Mouse (Mus musculus): Measurements from ENCODE around the gene Gas2l1. TPM values are rescaled to one million over a fixed set of nuclear protein-coding genes. Genes with fewer than 3 reads are reported as not detected.
A peak's percentile ranks its signal among the peaks of the same experiment; 100 is the strongest.

The Gas2l1 gene
- polyA plus RNA-seq, 1 experiment from 2014 or later, result 21.5 TPM

DNA sequence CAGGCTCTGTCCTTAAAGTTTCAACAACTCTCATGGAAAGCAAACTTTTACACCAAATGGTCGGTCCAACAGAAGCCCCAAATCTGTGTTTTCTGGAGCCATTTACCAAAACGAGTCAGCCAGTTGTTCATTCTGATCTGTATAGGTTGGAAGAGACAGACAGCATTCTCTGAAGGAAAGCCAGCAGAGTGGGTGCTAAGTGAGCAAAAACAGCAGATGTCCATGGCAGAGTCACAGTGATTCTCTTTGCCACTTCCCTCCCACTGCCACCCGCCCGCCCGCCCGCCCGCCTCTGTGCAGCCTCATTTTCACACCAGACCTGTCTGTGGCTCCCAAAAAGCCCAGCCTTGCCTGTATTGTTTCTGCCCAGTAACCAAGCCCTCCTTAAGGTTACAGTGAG lies 36.9 kb downstream of the Gas2l1 start:
- no peaks in the 10 kb centered on the region for H3K27me3 ChIP-seq
- H3K4me3 ChIP-seq, result no peak overlapping the region
- no peak overlapping the region for H3K27ac ChIP-seq (replicated peaks)
- no peaks in the 10 kb centered on the region for H3K4me1 ChIP-seq
- WGBS, result 90% methylated on average over 7 of the region's 7 CpGs
- no peak overlapping the region for H3K9ac ChIP-seq (replicated peaks)
- ATAC-seq (replicated peaks), result no peak
- peaks cover 80% of the 10 kb centered on the region for H3K36me3 ChIP-seq
- no peak overlapping the region for H3K4me2 ChIP-seq (replicated peaks)
- H3K9me3 ChIP-seq, result no peaks in the 10 kb centered on the region

DNA sequence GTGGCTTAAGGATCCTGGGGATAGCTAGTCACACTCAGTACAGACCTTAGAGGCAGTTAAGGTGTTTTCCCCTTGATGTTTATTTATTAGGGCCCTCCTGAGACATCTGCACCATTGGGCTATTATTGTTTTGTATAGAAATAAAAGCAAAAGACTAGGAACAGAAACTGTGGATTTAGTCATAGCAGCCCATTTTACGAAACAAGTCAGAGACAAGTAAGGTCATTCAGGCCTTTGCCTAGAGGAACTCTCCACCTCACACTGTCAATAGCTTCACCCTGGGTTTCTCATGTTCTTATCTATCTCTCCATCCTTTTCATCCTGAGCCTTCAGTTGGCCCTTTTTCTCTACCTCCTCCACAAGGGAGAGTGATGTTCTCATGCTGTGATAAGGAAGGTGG lies 40.0 kb downstream of the Gas2l1 start:
- no peaks in the 10 kb centered on the region for H3K9me3 ChIP-seq
- no peak overlapping the region for H3K4me2 ChIP-seq (replicated peaks)
- no peaks in the 10 kb centered on the region for H3K27me3 ChIP-seq
- H3K36me3 ChIP-seq, result peaks cover 64% of the 10 kb centered on the region
- H3K4me3 ChIP-seq, result no peak overlapping the region
- no peaks in the 10 kb centered on the region for H3K4me1 ChIP-seq
- no peak for ATAC-seq (replicated peaks)
- H3K27ac ChIP-seq (replicated peaks), result no peak overlapping the region
- 92% methylated on average over 1 of the region's 1 CpGs for WGBS
- no peak overlapping the region for H3K9ac ChIP-seq (replicated peaks)

DNA sequence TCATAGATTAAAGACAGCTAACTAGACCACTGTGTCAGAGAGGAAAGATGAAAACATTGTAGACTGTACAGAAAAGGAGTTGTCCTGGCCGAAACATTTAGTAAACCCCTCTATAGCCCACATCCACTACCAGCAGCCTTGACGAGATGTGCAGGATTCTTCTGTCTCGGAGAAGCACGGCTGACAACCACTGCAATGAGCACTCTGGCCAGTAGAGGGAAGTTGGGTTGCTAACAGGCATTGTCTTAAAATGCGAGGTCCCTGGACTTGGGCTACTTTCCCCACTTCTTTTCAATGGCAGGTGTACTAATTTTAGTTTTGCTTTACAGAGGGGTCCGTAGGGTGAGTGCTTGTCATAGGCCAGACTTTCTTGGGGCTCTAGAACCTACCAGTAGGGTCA lies 47.6 kb downstream of the Gas2l1 start:
- Histone ChIP-seq H3K9ac (replicated peaks) (no peak overlapping the region), H3K4me1 (no peaks in the 10 kb centered on the region), H3K36me3 (peaks cover 71% of the 10 kb centered on the region), H3K27me3 (no peaks in the 10 kb centered on the region), H3K4me2 (replicated peaks) (no peak overlapping the region), H3K9me3 (no peaks in the 10 kb centered on the region), H3K4me3 (no peak overlapping the region), H3K27ac (replicated peaks) (no peak overlapping the region)
- ATAC-seq (replicated peaks), result no peak
- WGBS, result 71% methylated on average over 6 of the region's 6 CpGs

DNA sequence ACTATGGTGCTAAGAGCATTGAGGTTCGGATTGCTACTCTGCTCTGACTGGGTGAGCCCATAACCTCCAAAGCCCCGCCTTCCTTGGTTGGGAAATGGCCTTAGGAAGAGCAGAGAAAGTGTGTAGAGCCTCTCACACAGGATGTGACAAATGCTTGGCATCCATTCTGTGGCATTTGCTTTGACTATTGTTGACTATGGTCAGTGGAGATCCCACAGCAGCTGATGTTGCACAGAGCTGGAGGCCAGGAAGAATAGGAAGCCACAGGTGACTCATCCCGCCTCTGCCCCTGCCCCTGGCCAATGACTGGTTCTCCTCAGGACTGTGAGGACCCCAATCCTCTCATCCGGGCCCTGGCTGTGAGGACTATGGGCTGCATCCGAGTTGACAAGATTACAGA lies 48.8 kb downstream of the Gas2l1 start:
- H3K4me2 ChIP-seq (replicated peaks), result no peak overlapping the region
- H3K9ac ChIP-seq (replicated peaks), result no peak overlapping the region
- H3K4me1 ChIP-seq, result no peaks in the 10 kb centered on the region
- peaks cover 69% of the 10 kb centered on the region for H3K36me3 ChIP-seq
- no peak for ATAC-seq (replicated peaks)
- H3K9me3 ChIP-seq, result no peaks in the 10 kb centered on the region
- WGBS, result 93% methylated on average over 5 of the region's 5 CpGs
- no peak overlapping the region for H3K4me3 ChIP-seq
- no peak overlapping the region for H3K27ac ChIP-seq (replicated peaks)
- no peaks in the 10 kb centered on the region for H3K27me3 ChIP-seq

DNA sequence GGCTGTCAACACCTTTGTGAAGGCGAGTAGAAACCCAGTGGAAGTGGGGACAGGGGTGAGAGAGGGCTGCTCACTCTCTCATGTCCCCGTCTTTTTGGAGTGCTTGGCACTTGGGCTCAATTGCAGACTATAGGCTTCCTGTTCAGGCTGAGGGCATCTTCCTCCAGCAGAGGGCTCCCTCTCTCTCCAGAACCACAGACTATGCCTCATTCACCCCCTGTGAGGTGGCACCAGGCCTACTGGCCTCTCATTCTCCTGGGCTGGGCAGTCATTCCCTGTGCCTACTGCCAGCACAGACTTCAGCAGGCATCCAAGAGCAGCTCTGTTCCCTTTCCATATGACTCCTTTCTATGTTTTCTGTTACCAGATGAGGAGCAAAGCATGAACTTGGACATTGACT lies 49.4 kb downstream of the Gas2l1 start:
- no peaks in the 10 kb centered on the region for H3K27me3 ChIP-seq
- no peaks in the 10 kb centered on the region for H3K4me1 ChIP-seq
- H3K27ac ChIP-seq (replicated peaks), result no peak overlapping the region
- 50% methylated on average over 2 of the region's 2 CpGs for WGBS
- ATAC-seq (replicated peaks), result 0 out of 2 replicates have a peak, but pooled peaks have one; percentile 29
- no peaks in the 10 kb centered on the region for H3K9me3 ChIP-seq
- H3K4me2 ChIP-seq (replicated peaks), result no peak overlapping the region
- no peak overlapping the region for H3K4me3 ChIP-seq
- H3K36me3 ChIP-seq, result peaks cover 69% of the 10 kb centered on the region
- no peak overlapping the region for H3K9ac ChIP-seq (replicated peaks)

DNA sequence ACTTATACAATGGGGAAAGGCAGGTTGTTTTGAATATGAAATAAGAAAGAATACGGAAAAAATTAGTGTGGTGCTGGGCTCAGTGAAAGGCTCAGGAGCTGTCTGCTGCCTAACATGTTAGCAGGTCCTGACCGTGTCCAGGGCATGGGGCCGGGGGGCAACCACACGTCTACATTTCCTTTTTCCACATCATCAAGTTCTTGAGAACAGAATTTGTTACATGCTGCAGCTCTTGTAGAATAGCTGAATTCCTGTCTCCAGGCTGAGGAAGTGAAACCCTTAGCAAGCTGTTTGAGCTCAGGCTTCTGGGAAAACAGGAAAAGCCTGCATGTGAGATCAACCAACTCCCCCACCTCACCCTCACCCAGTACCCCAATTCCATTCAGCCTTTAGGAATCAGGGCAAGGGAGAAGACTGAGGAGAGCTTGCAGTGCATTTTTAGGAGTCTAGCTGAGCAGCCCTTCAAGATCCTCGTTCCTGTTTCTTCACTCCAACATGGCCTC lies 52.9 kb downstream of the Gas2l1 start:
- H3K4me2 ChIP-seq (replicated peaks), result no peak overlapping the region
- no peak overlapping the region for H3K4me3 ChIP-seq
- no peaks in the 10 kb centered on the region for H3K27me3 ChIP-seq
- H3K36me3 ChIP-seq, result peaks cover 45% of the 10 kb centered on the region
- ATAC-seq (replicated peaks), result no peak
- no peaks in the 10 kb centered on the region for H3K9me3 ChIP-seq
- H3K4me1 ChIP-seq, result no peaks in the 10 kb centered on the region
- H3K9ac ChIP-seq (replicated peaks), result no peak overlapping the region
- WGBS, result 91% methylated on average over 5 of the region's 5 CpGs
- no peak overlapping the region for H3K27ac ChIP-seq (replicated peaks)

DNA sequence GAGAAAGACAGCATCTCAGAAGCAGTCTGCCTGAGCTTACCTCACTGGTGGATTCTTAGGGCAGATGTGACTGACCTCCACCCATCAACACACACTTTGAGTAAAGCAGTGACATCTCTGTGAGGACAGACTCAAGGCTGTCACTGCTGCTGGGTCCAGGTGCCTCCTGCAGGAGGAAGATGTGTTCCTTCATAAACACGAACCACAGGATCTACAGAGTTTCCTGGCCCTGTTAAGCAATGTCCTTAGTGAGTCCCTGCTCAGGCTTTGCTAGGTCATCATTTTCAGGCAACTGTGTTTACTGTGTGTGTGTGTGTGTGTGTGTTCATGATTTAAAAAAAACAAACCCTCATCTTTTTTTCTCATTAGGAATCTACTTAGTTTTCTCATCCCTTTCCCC lies 53.6 kb downstream of the Gas2l1 start:
- no peak for ATAC-seq (replicated peaks)
- WGBS, result 92% methylated on average over 1 of the region's 1 CpGs

DNA sequence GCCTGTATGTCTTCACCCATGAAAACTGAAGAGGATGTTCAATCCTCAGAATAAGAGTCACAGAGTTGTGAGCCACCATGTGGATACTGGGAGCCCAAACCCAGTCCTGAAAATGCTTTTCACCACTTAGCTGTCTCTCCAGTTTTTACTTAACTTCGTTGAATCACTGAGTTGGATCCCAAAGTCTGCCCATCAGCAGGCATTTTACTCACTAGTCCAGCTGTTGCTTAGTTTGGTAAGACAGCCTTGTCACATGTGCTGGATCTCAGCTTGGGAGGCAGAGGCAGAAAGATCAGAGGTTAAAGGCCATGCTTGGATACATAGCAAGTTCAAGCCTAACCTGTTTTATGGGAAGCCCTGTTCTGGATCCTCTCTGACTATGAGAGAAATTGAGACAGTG lies 54.9 kb downstream of the Gas2l1 start:
- Histone ChIP-seq H3K36me3 (peaks cover 28% of the 10 kb centered on the region), H3K4me3 (no peak overlapping the region), H3K27me3 (no peaks in the 10 kb centered on the region), H3K4me2 (replicated peaks) (no peak overlapping the region), H3K27ac (replicated peaks) (no peak overlapping the region), H3K9ac (replicated peaks) (no peak overlapping the region), H3K4me1 (no peaks in the 10 kb centered on the region), H3K9me3 (no peaks in the 10 kb centered on the region)
- WGBS, result 88% methylated on average over 1 of the region's 1 CpGs
- no peak for ATAC-seq (replicated peaks)

More for the DNA sequence above, 53.6 kb downstream of the Gas2l1 start:
- Histone ChIP-seq H3K4me2 (replicated peaks) (no peak overlapping the region), H3K9ac (replicated peaks) (no peak overlapping the region), H3K4me3 (no peak overlapping the region), H3K9me3 (no peaks in the 10 kb centered on the region), H3K27ac (replicated peaks) (no peak overlapping the region), H3K36me3 (peaks cover 37% of the 10 kb centered on the region), H3K27me3 (no peaks in the 10 kb centered on the region), H3K4me1 (no peaks in the 10 kb centered on the region)

DNA sequence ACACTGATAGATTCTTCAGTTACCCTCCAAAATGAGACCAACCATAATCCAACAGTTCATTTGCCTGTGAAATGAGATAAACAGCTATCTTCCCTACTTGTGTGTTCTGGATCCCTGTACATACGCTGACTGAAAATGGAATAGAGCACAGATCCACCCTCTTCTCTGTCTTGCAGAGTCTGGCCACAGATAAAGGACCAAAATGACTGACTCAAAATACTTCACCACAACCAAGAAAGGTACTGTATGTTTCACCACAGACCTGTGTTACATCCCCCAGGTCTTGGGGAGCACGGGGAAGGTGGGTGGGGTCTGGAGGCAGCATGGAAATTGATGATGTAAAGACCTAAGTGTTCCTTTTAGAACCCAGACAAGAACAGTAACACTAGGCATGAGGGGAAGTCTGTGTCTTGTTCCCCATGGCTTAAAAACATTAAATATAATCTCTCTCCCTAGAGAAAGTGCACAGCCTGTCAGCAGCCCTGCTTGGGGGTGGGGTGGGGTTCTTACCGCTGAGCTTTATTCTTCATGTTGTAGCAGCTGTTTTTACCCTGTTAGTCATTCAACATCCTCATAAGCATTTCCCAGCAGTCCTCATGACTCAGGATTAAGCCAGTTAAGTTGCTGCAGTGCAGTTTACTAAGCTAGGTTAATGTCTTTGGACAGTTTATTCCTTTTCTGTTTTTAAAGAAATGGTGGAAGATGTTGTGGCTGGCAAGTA lies 55.6 kb downstream of the Gas2l1 start:
- ATAC-seq (replicated peaks), result no peak
- 92% methylated on average over 3 of the region's 3 CpGs for WGBS

DNA sequence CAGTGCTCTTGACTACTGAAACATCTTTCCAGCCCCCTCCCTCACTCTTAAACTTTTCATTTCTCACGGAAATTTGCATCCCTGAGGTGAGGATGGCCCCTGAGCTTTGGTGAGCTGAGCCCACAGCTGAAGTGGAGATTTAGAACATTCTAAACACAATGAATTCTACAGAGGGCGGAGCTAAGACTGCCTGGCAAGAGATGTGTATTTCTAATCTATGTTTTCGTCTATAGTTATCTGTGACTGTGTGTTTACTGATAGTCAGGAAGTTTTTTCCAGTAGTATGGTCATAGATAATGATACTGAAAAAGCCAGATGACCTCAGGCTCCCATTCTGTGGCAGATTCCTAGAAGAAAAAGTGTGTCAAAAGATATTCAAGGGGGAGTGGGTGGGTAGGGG lies 56.3 kb downstream of the Gas2l1 start:
- Histone ChIP-seq H3K9me3 (no peaks in the 10 kb centered on the region), H3K27ac (replicated peaks) (no peak overlapping the region), H3K4me3 (no peak overlapping the region), H3K4me1 (no peaks in the 10 kb centered on the region), H3K4me2 (replicated peaks) (no peak overlapping the region), H3K27me3 (no peaks in the 10 kb centered on the region), H3K9ac (replicated peaks) (no peak overlapping the region), H3K36me3 (peaks cover 18% of the 10 kb centered on the region)
- WGBS, result 87% methylated on average over 3 of the region's 3 CpGs
- no peak for ATAC-seq (replicated peaks)

More for the DNA sequence above, 55.6 kb downstream of the Gas2l1 start:
- Histone ChIP-seq H3K4me2 (replicated peaks) (no peak overlapping the region), H3K4me3 (no peak overlapping the region), H3K9me3 (no peaks in the 10 kb centered on the region), H3K36me3 (peaks cover 23% of the 10 kb centered on the region), H3K9ac (replicated peaks) (no peak overlapping the region), H3K27me3 (no peaks in the 10 kb centered on the region), H3K27ac (replicated peaks) (no peak overlapping the region), H3K4me1 (no peaks in the 10 kb centered on the region)

DNA sequence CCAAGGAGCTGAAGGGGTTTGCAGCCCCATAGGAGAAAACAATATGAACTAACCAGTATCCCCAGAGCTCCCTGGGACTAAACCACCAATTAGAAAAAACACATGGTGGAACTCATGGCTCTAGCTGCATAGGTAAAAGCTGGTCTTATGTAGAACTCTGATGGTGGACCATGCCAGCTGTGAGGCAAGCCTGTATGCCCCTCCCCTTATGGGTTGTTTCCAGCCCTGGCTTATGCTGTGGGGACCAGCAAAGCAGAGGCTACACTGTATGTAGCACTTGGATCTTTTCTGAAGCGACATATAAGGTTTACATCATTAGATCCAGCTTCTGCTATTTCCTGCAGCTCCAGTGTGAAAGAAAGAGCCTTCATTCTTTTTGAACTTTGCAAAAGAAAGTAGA lies 57.9 kb downstream of the Gas2l1 start:
- H3K4me2 ChIP-seq (replicated peaks), result no peak overlapping the region
- H3K4me1 ChIP-seq, result no peaks in the 10 kb centered on the region
- no peak overlapping the region for H3K9ac ChIP-seq (replicated peaks)
- H3K9me3 ChIP-seq, result no peaks in the 10 kb centered on the region
- 95% methylated on average over 1 of the region's 1 CpGs for WGBS
- H3K27me3 ChIP-seq, result no peaks in the 10 kb centered on the region
- H3K4me3 ChIP-seq, result no peak overlapping the region
- H3K27ac ChIP-seq (replicated peaks), result no peak overlapping the region
- H3K36me3 ChIP-seq, result peaks cover 11% of the 10 kb centered on the region
- ATAC-seq (replicated peaks), result no peak

DNA sequence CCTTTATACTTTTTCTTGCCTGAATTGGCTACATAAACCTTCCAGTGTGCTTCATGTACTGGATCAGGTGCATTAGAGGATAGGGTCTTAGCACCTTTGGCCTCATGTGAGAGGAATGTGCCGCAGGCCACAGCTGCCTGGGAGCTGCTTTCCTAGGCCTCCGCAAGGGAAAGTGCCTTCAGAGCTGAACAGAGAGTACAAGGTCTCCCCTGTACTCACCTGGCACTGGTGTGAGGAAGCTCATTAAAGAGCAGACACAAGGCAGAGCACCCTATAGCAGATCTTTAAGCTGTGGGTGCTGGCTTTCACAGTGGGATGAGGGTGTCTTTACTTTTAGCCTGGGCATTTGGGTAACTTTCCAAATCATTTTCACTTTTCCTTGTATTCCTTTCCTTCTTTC lies 59.6 kb downstream of the Gas2l1 start:
- Histone ChIP-seq H3K27me3 (no peaks in the 10 kb centered on the region), H3K4me1 (no peaks in the 10 kb centered on the region), H3K9me3 (no peaks in the 10 kb centered on the region), H3K9ac (replicated peaks) (no peak overlapping the region), H3K36me3 (peaks cover 9% of the 10 kb centered on the region), H3K27ac (replicated peaks) (no peak overlapping the region), H3K4me2 (replicated peaks) (no peak overlapping the region), H3K4me3 (no peak overlapping the region)
- WGBS, result 90% methylated on average over 2 of the region's 2 CpGs
- ATAC-seq (replicated peaks), result no peak

Data from forebrain, embryonic 15.5 days (tissue).